Mouse (Mus musculus): ENCODE measurements around the gene Enpp7. TPM values are rescaled to one million over a fixed set of nuclear protein-coding genes. Genes with fewer than 3 reads are reported as not detected.

The Enpp7 gene
- total and polyA plus RNA-seq, 2 experiments from 2014 or later: not detected

DNA sequence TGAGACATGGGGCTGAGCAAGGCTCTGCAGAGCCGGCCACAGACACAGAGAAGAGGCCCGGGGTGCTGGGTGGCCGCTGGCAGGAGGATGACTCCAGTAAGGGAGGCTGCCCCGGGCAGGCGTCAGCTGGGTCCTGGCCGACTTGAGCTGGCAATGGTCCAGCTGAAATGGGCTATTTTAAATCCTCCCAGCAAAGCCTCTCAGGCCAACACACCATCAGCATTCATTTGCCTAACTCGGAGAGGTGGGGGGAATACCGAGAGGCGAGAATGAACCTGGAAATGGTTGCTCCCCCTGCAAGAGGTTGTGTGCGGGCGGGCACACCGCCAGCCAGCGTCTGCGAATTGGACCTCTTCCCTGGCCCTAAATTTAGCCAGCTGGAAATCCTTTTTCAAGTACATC lies 30.9 kb upstream of the Enpp7 start:
- Histone ChIP-seq H3K36me3 (replicated peaks; ENCODE audit: control insufficient read depth, insufficient read depth, low read length) (no peaks in the 10 kb centered on the region), H3K4me2 (ENCODE audit: low read depth, low read length) (peak overlapping the region; percentile 46), H3K27ac (ENCODE audit: low read depth) (no peak overlapping the region), H3K27me3 (ENCODE audit: control insufficient read depth, insufficient read depth, low read length) (peaks cover 7% of the 10 kb centered on the region; the same call in 1 of the 2 replicates), H3K4me3 (ENCODE audit: low read depth, low read length) (peak overlapping the region; percentile 17; the same call in 1 of the 2 replicates), H3K9ac (replicated peaks; ENCODE audit: low read depth, low read length) (no peak overlapping the region), H3K9me3 (replicated peaks; ENCODE audit: control insufficient read depth, low read length) (no peaks in the 10 kb centered on the region), H3K4me1 (ENCODE audit: control insufficient read depth, insufficient read depth) (peaks cover 14% of the 10 kb centered on the region; the same call in 1 of the 2 replicates)
- 19% methylated on average over 14 of the region's 14 CpGs for WGBS
- TF ChIP-seq CTCF (IDR thresholded peaks at IDR 0.05; ENCODE audit: low read depth) (no peak), EP300 (IDR thresholded peaks at IDR 0.05; ENCODE audit: low read depth) (no peak)
- ATAC-seq (ENCODE audit: insufficient read depth, low read depth) (peak; percentile 80), DNase-seq (ENCODE audit: low spot score) (peak; percentile 82)

DNA sequence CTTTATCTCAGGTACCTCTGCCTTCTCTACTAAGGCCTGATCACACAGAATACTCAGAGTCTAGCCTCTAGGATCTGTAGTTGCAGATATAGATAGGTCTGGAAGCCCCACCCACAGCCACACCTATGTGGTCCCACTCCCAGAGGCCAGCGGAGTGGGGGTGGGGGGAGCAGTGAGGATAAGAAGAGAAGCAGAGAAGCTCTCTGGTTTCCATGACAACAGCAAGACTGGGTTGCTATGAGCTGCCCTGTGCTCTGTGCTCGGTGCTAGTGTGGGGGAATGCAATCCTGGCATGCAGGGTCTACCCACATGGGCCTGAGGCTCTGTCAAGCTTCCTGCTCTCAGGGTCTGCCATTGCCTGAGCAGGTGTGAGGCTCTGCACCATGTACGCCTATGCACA lies 27.3 kb upstream of the Enpp7 start:
- Histone ChIP-seq H3K4me3 (ENCODE audit: low read depth, low read length) (no peak overlapping the region), H3K27ac (ENCODE audit: low read depth) (no peak overlapping the region), H3K27me3 (ENCODE audit: control insufficient read depth, insufficient read depth, low read length) (peaks cover 14% of the 10 kb centered on the region; the same call in 1 of the 2 replicates), H3K36me3 (replicated peaks; ENCODE audit: control insufficient read depth, insufficient read depth, low read length) (no peaks in the 10 kb centered on the region), H3K9me3 (replicated peaks; ENCODE audit: control insufficient read depth, low read length) (no peaks in the 10 kb centered on the region), H3K4me2 (ENCODE audit: low read depth, low read length) (no peak overlapping the region), H3K4me1 (ENCODE audit: control insufficient read depth, insufficient read depth) (peaks cover 14% of the 10 kb centered on the region; the same call in 1 of the 2 replicates), H3K9ac (replicated peaks; ENCODE audit: low read depth, low read length) (no peak overlapping the region)
- TF ChIP-seq CTCF (IDR thresholded peaks at IDR 0.05; ENCODE audit: low read depth) (no peak), EP300 (IDR thresholded peaks at IDR 0.05; ENCODE audit: low read depth) (no peak)
- ATAC-seq (ENCODE audit: insufficient read depth, low read depth) (no peak), DNase-seq (ENCODE audit: low spot score) (no peak)
- WGBS: 59% methylated on average over 3 of the region's 3 CpGs

DNA sequence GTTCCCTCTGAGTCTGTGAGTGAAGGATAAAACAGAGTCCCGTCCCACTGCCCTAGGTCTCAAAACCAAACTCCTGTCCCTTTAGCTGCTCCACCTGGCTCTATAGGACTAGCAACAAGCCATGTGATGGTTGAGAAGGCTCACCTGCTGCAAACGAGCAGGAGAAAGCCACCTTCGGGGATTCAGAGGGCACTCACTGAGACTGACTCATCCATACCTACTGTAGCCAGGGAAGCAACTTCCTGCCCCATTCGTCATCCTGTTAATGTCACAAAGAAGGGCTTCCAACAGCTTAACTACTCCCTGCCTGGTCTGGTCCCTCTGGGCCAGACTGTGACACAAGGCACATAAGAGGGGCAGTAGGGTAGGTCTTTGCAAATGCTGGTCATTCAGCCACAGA lies 25.5 kb upstream of the Enpp7 start:
- H3K27ac ChIP-seq (ENCODE audit: low read depth): no peak overlapping the region
- H3K36me3 ChIP-seq (replicated peaks; ENCODE audit: control insufficient read depth, insufficient read depth, low read length): no peaks in the 10 kb centered on the region
- no peak overlapping the region for H3K9ac ChIP-seq (replicated peaks; ENCODE audit: low read depth, low read length)
- TF ChIP-seq EP300 (IDR thresholded peaks at IDR 0.05; ENCODE audit: low read depth) (no peak), CTCF (IDR thresholded peaks at IDR 0.05; ENCODE audit: low read depth) (no peak)
- peaks cover 6% of the 10 kb centered on the region; the same call in 1 of the 2 replicates for H3K4me1 ChIP-seq (ENCODE audit: control insufficient read depth, insufficient read depth)
- no peaks in the 10 kb centered on the region for H3K9me3 ChIP-seq (replicated peaks; ENCODE audit: control insufficient read depth, low read length)
- H3K4me2 ChIP-seq (ENCODE audit: low read depth, low read length): no peak overlapping the region
- 61% methylated on average over 4 of the region's 4 CpGs for WGBS
- H3K27me3 ChIP-seq (ENCODE audit: control insufficient read depth, insufficient read depth, low read length): peaks cover 14% of the 10 kb centered on the region; the same call in 1 of the 2 replicates
- DNase-seq (ENCODE audit: low spot score): no peak
- no peak for ATAC-seq (ENCODE audit: insufficient read depth, low read depth)
- no peak overlapping the region for H3K4me3 ChIP-seq (ENCODE audit: low read depth, low read length)

DNA sequence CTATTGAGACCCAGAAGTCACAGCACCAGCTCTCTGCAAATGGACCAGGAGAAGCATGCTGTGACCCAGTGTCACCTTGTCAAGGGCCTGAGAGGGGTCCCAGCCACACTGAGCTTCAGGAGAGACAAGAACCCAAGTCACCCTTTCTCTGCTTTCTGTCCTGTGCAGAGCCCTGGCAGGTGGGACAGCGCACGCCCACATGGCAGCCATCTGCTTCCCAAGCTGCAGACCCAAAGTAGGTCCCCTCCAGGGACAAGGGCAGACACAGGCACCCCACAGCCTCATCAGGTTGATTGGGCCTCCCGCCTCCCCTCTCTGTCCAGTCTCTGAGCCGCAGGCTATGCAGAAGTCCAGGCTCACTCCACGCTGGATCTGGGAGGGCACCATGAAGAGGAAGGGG lies 24.1 kb upstream of the Enpp7 start:
- no peaks in the 10 kb centered on the region for H3K36me3 ChIP-seq (replicated peaks; ENCODE audit: control insufficient read depth, insufficient read depth, low read length)
- TF ChIP-seq CTCF (IDR thresholded peaks at IDR 0.05; ENCODE audit: low read depth) (no peak), EP300 (IDR thresholded peaks at IDR 0.05; ENCODE audit: low read depth) (no peak)
- H3K4me2 ChIP-seq (ENCODE audit: low read depth, low read length): no peak overlapping the region
- no peaks in the 10 kb centered on the region for H3K9me3 ChIP-seq (replicated peaks; ENCODE audit: control insufficient read depth, low read length)
- ATAC-seq (ENCODE audit: insufficient read depth, low read depth): no peak
- H3K9ac ChIP-seq (replicated peaks; ENCODE audit: low read depth, low read length): no peak overlapping the region
- H3K4me1 ChIP-seq (ENCODE audit: control insufficient read depth, insufficient read depth): no peaks in the 10 kb centered on the region
- H3K27me3 ChIP-seq (ENCODE audit: control insufficient read depth, insufficient read depth, low read length): peaks cover 17% of the 10 kb centered on the region
- 78% methylated on average over 3 of the region's 5 CpGs for WGBS
- H3K27ac ChIP-seq (ENCODE audit: low read depth): no peak overlapping the region
- DNase-seq (ENCODE audit: low spot score): no peak
- no peak overlapping the region for H3K4me3 ChIP-seq (ENCODE audit: low read depth, low read length)

DNA sequence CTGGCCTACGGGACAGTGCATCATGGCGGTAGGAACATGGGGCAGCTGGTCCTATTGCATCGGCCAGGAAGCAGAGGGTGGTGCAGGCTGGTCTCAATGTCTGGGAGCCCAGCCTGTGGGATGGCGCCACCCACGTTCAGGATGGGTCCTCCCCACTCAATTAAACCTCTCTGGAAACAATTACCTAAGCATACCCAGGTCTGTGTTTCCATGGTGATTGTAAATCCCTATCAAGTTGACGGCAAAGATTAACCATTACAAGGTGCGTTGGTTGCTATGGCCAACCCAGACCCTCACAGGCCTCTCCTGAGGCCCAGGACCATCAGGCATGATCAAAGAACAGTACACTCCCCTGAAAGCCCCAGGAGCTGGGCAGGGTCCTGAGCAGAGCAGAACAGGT lies 22.9 kb upstream of the Enpp7 start:
- Histone ChIP-seq H3K36me3 (replicated peaks; ENCODE audit: control insufficient read depth, insufficient read depth, low read length) (no peaks in the 10 kb centered on the region), H3K4me2 (ENCODE audit: low read depth, low read length) (no peak overlapping the region), H3K27me3 (ENCODE audit: control insufficient read depth, insufficient read depth, low read length) (peaks cover 24% of the 10 kb centered on the region; the same call in 1 of the 2 replicates), H3K9ac (replicated peaks; ENCODE audit: low read depth, low read length) (no peak overlapping the region), H3K4me1 (ENCODE audit: control insufficient read depth, insufficient read depth) (no peaks in the 10 kb centered on the region), H3K27ac (ENCODE audit: low read depth) (no peak overlapping the region), H3K4me3 (ENCODE audit: low read depth, low read length) (no peak overlapping the region), H3K9me3 (replicated peaks; ENCODE audit: control insufficient read depth, low read length) (no peaks in the 10 kb centered on the region)
- ATAC-seq (ENCODE audit: insufficient read depth, low read depth) (no peak), DNase-seq (ENCODE audit: low spot score) (no peak)
- TF ChIP-seq EP300 (IDR thresholded peaks at IDR 0.05; ENCODE audit: low read depth) (no peak), CTCF (IDR thresholded peaks at IDR 0.05; ENCODE audit: low read depth) (no peak)
- WGBS: 67% methylated on average over 7 of the region's 7 CpGs

DNA sequence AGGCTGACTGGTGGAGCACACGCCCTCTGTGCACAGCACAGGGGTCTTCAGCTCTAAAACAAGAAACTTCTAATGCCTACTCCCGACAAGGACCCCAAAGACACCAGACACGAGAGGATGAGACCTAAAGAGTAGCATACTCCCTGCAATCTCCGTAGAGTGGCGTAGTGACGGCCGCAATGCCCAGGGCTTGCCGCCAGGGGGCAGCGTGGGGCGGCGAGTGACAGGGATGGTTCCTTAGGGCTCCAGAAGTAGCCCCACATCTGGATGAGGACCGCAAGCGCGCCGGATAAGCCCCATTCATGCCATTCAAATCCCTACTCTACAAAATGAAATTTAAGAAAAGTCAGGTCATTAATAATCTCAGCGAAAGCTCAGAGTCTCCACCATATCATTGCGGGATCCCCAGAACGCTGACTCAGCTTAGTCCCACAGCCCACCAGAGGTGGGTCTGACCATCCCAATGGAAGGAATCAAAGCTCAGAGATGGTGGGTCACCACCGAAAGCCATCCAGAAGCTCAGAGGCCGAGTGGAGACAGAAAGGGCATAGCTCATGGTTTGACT lies 16.4 kb upstream of the Enpp7 start:
- TF ChIP-seq CTCF (IDR thresholded peaks at IDR 0.05; ENCODE audit: low read depth): peak; percentile 65
- TF ChIP-seq EP300 (IDR thresholded peaks at IDR 0.05; ENCODE audit: low read depth): no peak
- Histone ChIP-seq H3K36me3 (replicated peaks; ENCODE audit: control insufficient read depth, insufficient read depth, low read length) (no peaks in the 10 kb centered on the region), H3K27ac (ENCODE audit: low read depth) (no peak overlapping the region), H3K27me3 (ENCODE audit: control insufficient read depth, insufficient read depth, low read length) (peaks cover 59% of the 10 kb centered on the region), H3K9ac (replicated peaks; ENCODE audit: low read depth, low read length) (no peak overlapping the region), H3K4me3 (ENCODE audit: low read depth, low read length) (no peak overlapping the region), H3K4me2 (ENCODE audit: low read depth, low read length) (no peak overlapping the region), H3K4me1 (ENCODE audit: control insufficient read depth, insufficient read depth) (no peaks in the 10 kb centered on the region), H3K9me3 (replicated peaks; ENCODE audit: control insufficient read depth, low read length) (no peaks in the 10 kb centered on the region)
- peak; percentile 10 for DNase-seq (ENCODE audit: low spot score)
- 35% methylated on average over 20 of the region's 20 CpGs for WGBS
- ATAC-seq (ENCODE audit: insufficient read depth, low read depth): no peak
